Comparison of ENCODE assay signal across 10 mouse cellular contexts in genomic region chr14:55029034-55029698, GRCm38 (mm10). TPM values are rescaled to one million over a fixed set of nuclear protein-coding genes. Genes with fewer than 3 reads are reported as not detected.
A peak's percentile ranks its signal among the peaks of the same experiment; 100 is the strongest.
DNase-seq lines count a peak whose midpoint lies in the region; ATAC-seq and TF ChIP-seq lines count a peak whose summit lies in the region.
"Had no signal": no experiment of that assay in that cellular context is flagged by ENCODE, and none has a peak within 500 bp of the region (broad histone marks: within the 10 kb centered on the region; RNA-seq: fewer than 3 reads in every experiment).

No protein-coding gene starts in this region.

- H3K4me1 ChIP-seq in limb, embryonic 11.5 days (ENCODE audit: control insufficient read depth, insufficient read depth, low read length): peaks cover 8% of the 10 kb centered on the region; the same call in 1 of the 2 replicates
- peaks cover 57% of the 10 kb centered on the region for H3K4me1 ChIP-seq in neural tube, embryonic 13.5 days (replicated peaks)
- H3K4me1 ChIP-seq in heart, embryonic 12.5 days (replicated peaks): peaks cover 10% of the 10 kb centered on the region

- 8% methylated on average over 11 of the region's 11 CpGs for WGBS in limb, embryonic 11.5 days
- WGBS in neural tube, embryonic 13.5 days: 3% methylated on average over 11 of the region's 11 CpGs
- WGBS in heart, embryonic 12.5 days: 5% methylated on average over 11 of the region's 11 CpGs

- DNase-seq in gastrocnemius, adult 2 months: no peak
- no peak for DNase-seq in gastrocnemius, postnatal 14 days
- DNase-seq in MN1 (ENCODE audit: low spot score): peak; percentile 49
- DNase-seq in embryo, embryonic 9.5 days (ENCODE audit: extremely low spot score): peak; percentile 29
- DNase-seq in limb, embryonic 11.5 days (ENCODE audit: low spot score): peak; percentile 40
- DNase-seq in heart, postnatal 4 days: no peak

- H3K4me3 ChIP-seq in gastrocnemius, adult 2 months: no peak overlapping the region
- H3K4me3 ChIP-seq in limb, embryonic 11.5 days (ENCODE audit: low read depth, low read length): no peak overlapping the region
- no peak overlapping the region for H3K4me3 ChIP-seq in neural tube, embryonic 13.5 days
- no peak overlapping the region for H3K4me3 ChIP-seq in heart, embryonic 12.5 days

- no peak overlapping the region for H3K27ac ChIP-seq in gastrocnemius, adult 2 months
- H3K27ac ChIP-seq in limb, embryonic 11.5 days (replicated peaks; ENCODE audit: low read depth, low read length): no peak overlapping the region
- peak overlapping the region; percentile 90 for H3K27ac ChIP-seq in neural tube, embryonic 13.5 days (replicated peaks)
- H3K27ac ChIP-seq in heart, embryonic 12.5 days (ENCODE audit: poor library complexity, severe bottlenecking): no peak overlapping the region

- H3K9me3 ChIP-seq in limb, embryonic 11.5 days (ENCODE audit: control insufficient read depth, low read length): no peaks in the 10 kb centered on the region
- H3K9me3 ChIP-seq in neural tube, embryonic 13.5 days: no peaks in the 10 kb centered on the region
- H3K9me3 ChIP-seq in heart, embryonic 12.5 days (replicated peaks): no peaks in the 10 kb centered on the region

- intact Hi-C loops in gastrocnemius, adult 2 months (cut with DNase I): no loop called here
- intact Hi-C loops in gastrocnemius, postnatal 14 days (cut with DNase I; ENCODE audit: low total_unique reads): loop anchor here (5.0 kb wide), 1 partner anchor 73 kb away; no protein-coding TSS in a partner anchor

- no peaks in the 10 kb centered on the region for H3K27me3 ChIP-seq in limb, embryonic 11.5 days (ENCODE audit: control insufficient read depth, insufficient read depth, low read length)
- no peaks in the 10 kb centered on the region for H3K27me3 ChIP-seq in neural tube, embryonic 13.5 days
- peaks cover 3% of the 10 kb centered on the region; the same call in 1 of the 2 replicates for H3K27me3 ChIP-seq in heart, embryonic 12.5 days (replicated peaks)

- no peak for ATAC-seq in limb, embryonic 11.5 days (ENCODE audit: insufficient number of reproducible peaks, low FRiP score, low TSS enrichment, low read depth)
- peak; percentile 54 for ATAC-seq in neural tube, embryonic 13.5 days (ENCODE audit: low read depth)
- ATAC-seq in heart, embryonic 12.5 days (ENCODE audit: insufficient number of reproducible peaks, low FRiP score): no peak

- no peak overlapping the region for H3K9ac ChIP-seq in limb, embryonic 11.5 days (ENCODE audit: low read length)
- H3K9ac ChIP-seq in neural tube, embryonic 13.5 days: peak overlapping the region; percentile 58
- no peak overlapping the region for H3K9ac ChIP-seq in heart, embryonic 12.5 days

- 0 out of 2 replicates have a peak, but pooled peaks cover 3% of the 10 kb centered on the region for H3K36me3 ChIP-seq in limb, embryonic 11.5 days (ENCODE audit: control insufficient read depth, insufficient read depth, low read length)
- H3K36me3 ChIP-seq in neural tube, embryonic 13.5 days: 0 out of 2 replicates have a peak, but pooled peaks cover 12% of the 10 kb centered on the region
- H3K36me3 ChIP-seq in heart, embryonic 12.5 days: peaks cover 16% of the 10 kb centered on the region

- H3K4me2 ChIP-seq in limb, embryonic 11.5 days (ENCODE audit: low read depth, severe bottlenecking): no peak overlapping the region
- H3K4me2 ChIP-seq in neural tube, embryonic 13.5 days: peak overlapping the region; percentile 44
- no peak overlapping the region for H3K4me2 ChIP-seq in heart, embryonic 12.5 days

- TF ChIP-seq CTCF in gastrocnemius, adult 2 months (IDR thresholded peaks at IDR 0.05): peak; percentile 69

RNA-seq across cellular contexts. Expression of gene Ngdn, which starts 13.9 kb away (rescaled TPM):
- 10 to 100 TPM; 18.1 to 19.9 TPM for total RNA-seq in gastrocnemius, adult 2 months (2021)
- 10 to 100 TPM; 17.8 to 19.0 TPM for total RNA-seq in gastrocnemius, postnatal 14 days (2021)
- polyA plus RNA-seq in limb, embryonic 11.5 days (2014; fragmentation: Nextera tagmentation; extraction: Ambion mirVana): 99.5 and 100 TPM in 2 replicates
- 56.4 and 61.9 TPM in 2 replicates for polyA plus RNA-seq in neural tube, embryonic 13.5 days (2015; fragmentation: Nextera tagmentation; extraction: Ambion mirVana)
- total RNA-seq in heart, postnatal 4 days (2021): 10 to 100 TPM; 35.7 to 39.7 TPM
- polyA plus RNA-seq in heart, embryonic 12.5 days (2016; fragmentation: Nextera tagmentation; extraction: Ambion mirVana): 55.7 and 60.8 TPM in 2 replicates

RNA-seq across cellular contexts. Expression of gene Myh7, which starts 34.7 kb away (rescaled TPM):
- 1,000 to 10,000 TPM in 1 of 2 experiments, 100 to 1,000 TPM in 1; 520 to 1,662 TPM for total RNA-seq in gastrocnemius, adult 2 months (2021)
- 1,000 to 10,000 TPM in 1 of 2 experiments, 100 to 1,000 TPM in 1; 602 to 1,083 TPM for total RNA-seq in gastrocnemius, postnatal 14 days (2021)
- 0.92 and 1.5 TPM in 2 replicates for polyA plus RNA-seq in limb, embryonic 11.5 days (2014; fragmentation: Nextera tagmentation; extraction: Ambion mirVana)
- 7.6 and 10.3 TPM in 2 replicates for polyA plus RNA-seq in neural tube, embryonic 13.5 days (2015; fragmentation: Nextera tagmentation; extraction: Ambion mirVana)
- 1,000 to 10,000 TPM; 1,764 to 1,922 TPM for total RNA-seq in heart, postnatal 4 days (2021)
- 5,583 and 5,934 TPM in 2 replicates for polyA plus RNA-seq in heart, embryonic 12.5 days (2016; fragmentation: Nextera tagmentation; extraction: Ambion mirVana)

RNA-seq across cellular contexts. Expression of gene Gm17428, which starts 52.4 kb away (rescaled TPM):
- not detected for total RNA-seq in gastrocnemius, adult 2 months (2021)
- not detected for total RNA-seq in gastrocnemius, postnatal 14 days (2021)
- polyA plus RNA-seq in limb, embryonic 11.5 days (2014; fragmentation: Nextera tagmentation; extraction: Ambion mirVana): not detected in 2 replicates
- polyA plus RNA-seq in neural tube, embryonic 13.5 days (2015; fragmentation: Nextera tagmentation; extraction: Ambion mirVana): not detected in 2 replicates
- not detected for total RNA-seq in heart, postnatal 4 days (2021)
- not detected in 2 replicates for polyA plus RNA-seq in heart, embryonic 12.5 days (2016; fragmentation: Nextera tagmentation; extraction: Ambion mirVana)
- total RNA-seq: heart, postnatal 14 days had no signal
- polyA plus RNA-seq: C2C12 had no signal

Comparison
In these comparisons a context has a peak if more than half of its experiments do, and no peak if none do; other contexts are left out.
1. DNase-seq: peak in MN1 (single experiment), embryo, embryonic 9.5 days (single experiment) and limb, embryonic 11.5 days (single experiment); none in gastrocnemius, adult 2 months (single experiment), gastrocnemius, postnatal 14 days (single experiment) and heart, postnatal 4 days (single experiment).